Mouse (Mus musculus): ENCODE data around the gene Pard3b.
"Not testable (repeated sequence)": the region's sequence is repeated elsewhere in the genome, so short reads cannot be mapped to it uniquely, and the experiment has no call there.

- not testable (repeated sequence) for TF ChIP-seq CTCF, POLR2A (IDR thresholded peaks at IDR 0.05; ENCODE audit: insufficient read depth, low read depth, low read length)
These were observed 966.0 kb downstream of the Pard3b start for GRCm38 (mm10) chr1:62604644-62605043.
